ENCODE assay signal across 11 mouse cellular contexts in genomic region chr6:88409492-88409891, GRCm38 (mm10). TPM values are rescaled to one million over a fixed set of nuclear protein-coding genes. Genes with fewer than 3 reads are reported as not detected.
A peak's percentile ranks its signal among the peaks of the same experiment; 100 is the strongest.
DNase-seq lines count a peak whose midpoint lies in the region; ATAC-seq lines count a peak whose summit lies in the region.
"Had no signal": no experiment of that assay in that cellular context is flagged by ENCODE, and none has a peak within 500 bp of the region (broad histone marks: within the 10 kb centered on the region; RNA-seq: fewer than 3 reads in every experiment).

No protein-coding gene starts in this region.

- H3K36me3 ChIP-seq in lung, embryonic 16.5 days (ENCODE audit: control insufficient read depth, insufficient read depth, low read length), result no peaks in the 10 kb centered on the region
- H3K36me3 ChIP-seq in embryonic facial prominence, embryonic 15.5 days, result no peaks in the 10 kb centered on the region
- no peaks in the 10 kb centered on the region for H3K36me3 ChIP-seq in midbrain, embryonic 15.5 days (replicated peaks)
- H3K36me3 ChIP-seq in intestine, embryonic 15.5 days, result no peaks in the 10 kb centered on the region
- H3K36me3 ChIP-seq: neural tube, embryonic 12.5 days had no signal

- no peaks in the 10 kb centered on the region for H3K9me3 ChIP-seq in lung, embryonic 16.5 days (ENCODE audit: control insufficient read depth, low read length)
- no peaks in the 10 kb centered on the region for H3K9me3 ChIP-seq in embryonic facial prominence, embryonic 15.5 days (replicated peaks)
- no peaks in the 10 kb centered on the region for H3K9me3 ChIP-seq in midbrain, embryonic 15.5 days
- no peaks in the 10 kb centered on the region for H3K9me3 ChIP-seq in intestine, embryonic 15.5 days
- H3K9me3 ChIP-seq: neural tube, embryonic 12.5 days had no signal

- no peaks in the 10 kb centered on the region for H3K27me3 ChIP-seq in lung, embryonic 16.5 days (ENCODE audit: control insufficient read depth, insufficient read depth, low read depth, low read length)
- H3K27me3 ChIP-seq in embryonic facial prominence, embryonic 15.5 days, result no peaks in the 10 kb centered on the region
- H3K27me3 ChIP-seq in midbrain, embryonic 15.5 days (replicated peaks), result no peaks in the 10 kb centered on the region
- no peaks in the 10 kb centered on the region for H3K27me3 ChIP-seq in intestine, embryonic 15.5 days (replicated peaks)
- H3K27me3 ChIP-seq: neural tube, embryonic 12.5 days had no signal

- DNase-seq in lung, postnatal 4 days, result no peak
- peak; percentile 16 for DNase-seq in forelimb bud, embryonic 11.5 days (ENCODE audit: low read depth, low spot score)
- DNase-seq in ovary, postnatal 36 days (ENCODE audit: low spot score), result no peak
- DNase-seq: cerebellum, adult 9-11 months; lung, postnatal 10 days; thymus, postnatal 25 days had no signal

- 43% methylated on average over 5 of the region's 5 CpGs for WGBS in lung, embryonic 16.5 days
- 30% methylated on average over 5 of the region's 5 CpGs for WGBS in embryonic facial prominence, embryonic 15.5 days
- WGBS in midbrain, embryonic 15.5 days, result 11% methylated on average over 5 of the region's 5 CpGs
- WGBS in intestine, embryonic 15.5 days, result 55% methylated on average over 5 of the region's 5 CpGs

- H3K27ac ChIP-seq in lung, embryonic 16.5 days (ENCODE audit: low read length), result no peak overlapping the region
- H3K27ac ChIP-seq in embryonic facial prominence, embryonic 15.5 days (replicated peaks), result peak overlapping the region; percentile 63
- H3K27ac ChIP-seq in midbrain, embryonic 15.5 days, result 0 out of 2 replicates have a peak overlapping the region, but pooled peaks have one; percentile 10
- no peak overlapping the region for H3K27ac ChIP-seq in intestine, embryonic 15.5 days
- H3K27ac ChIP-seq: neural tube, embryonic 12.5 days had no signal

- ATAC-seq in lung, embryonic 16.5 days (ENCODE audit: low read depth), result no peak
- no peak; the same call in 1 of the 2 replicates for ATAC-seq in embryonic facial prominence, embryonic 15.5 days (ENCODE audit: insufficient number of reproducible peaks, low FRiP score, low TSS enrichment, low read depth)
- 0 out of 2 replicates have a peak, but pooled peaks have one; percentile 56 for ATAC-seq in midbrain, embryonic 15.5 days (replicated peaks)
- no peak for ATAC-seq in intestine, embryonic 15.5 days

- H3K9ac ChIP-seq in lung, embryonic 16.5 days (ENCODE audit: low read length), result 0 out of 2 replicates have a peak overlapping the region, but pooled peaks have one; percentile 14
- no peak overlapping the region for H3K9ac ChIP-seq in embryonic facial prominence, embryonic 15.5 days
- no peak overlapping the region for H3K9ac ChIP-seq in midbrain, embryonic 15.5 days
- no peak overlapping the region for H3K9ac ChIP-seq in intestine, embryonic 15.5 days
- H3K9ac ChIP-seq: neural tube, embryonic 12.5 days had no signal

- H3K4me3 ChIP-seq in lung, embryonic 16.5 days (ENCODE audit: low read length), result no peak overlapping the region
- H3K4me3 ChIP-seq in embryonic facial prominence, embryonic 15.5 days (replicated peaks), result no peak overlapping the region
- no peak overlapping the region for H3K4me3 ChIP-seq in midbrain, embryonic 15.5 days
- H3K4me3 ChIP-seq in intestine, embryonic 15.5 days (replicated peaks), result no peak overlapping the region
- H3K4me3 ChIP-seq: neural tube, embryonic 12.5 days had no signal

- H3K4me2 ChIP-seq in lung, embryonic 16.5 days (ENCODE audit: low read depth, low read length), result no peak overlapping the region
- no peak overlapping the region for H3K4me2 ChIP-seq in embryonic facial prominence, embryonic 15.5 days (replicated peaks)
- no peak overlapping the region for H3K4me2 ChIP-seq in midbrain, embryonic 15.5 days
- no peak overlapping the region for H3K4me2 ChIP-seq in intestine, embryonic 15.5 days (replicated peaks)
- H3K4me2 ChIP-seq: neural tube, embryonic 12.5 days had no signal

- peaks cover 10% of the 10 kb centered on the region for H3K4me1 ChIP-seq in lung, embryonic 16.5 days (replicated peaks; ENCODE audit: control insufficient read depth, insufficient read depth, low read length)
- H3K4me1 ChIP-seq in embryonic facial prominence, embryonic 15.5 days, result peaks cover 18% of the 10 kb centered on the region
- peaks cover 11% of the 10 kb centered on the region; the same call in 1 of the 2 replicates for H3K4me1 ChIP-seq in midbrain, embryonic 15.5 days
- peaks cover 10% of the 10 kb centered on the region; the same call in 1 of the 2 replicates for H3K4me1 ChIP-seq in intestine, embryonic 15.5 days (replicated peaks)

RNA-seq across cellular contexts. Expression of gene Eefsec, which starts 36.8 kb away (rescaled TPM):
- 30.2 and 38.9 TPM in 2 replicates for polyA plus RNA-seq in lung, embryonic 16.5 days (2015; fragmentation: Nextera tagmentation; extraction: Ambion mirVana)
- polyA plus RNA-seq in embryonic facial prominence, embryonic 15.5 days (2015; fragmentation: Nextera tagmentation; extraction: Ambion mirVana), result 36.2 and 37.4 TPM in 2 replicates
- 28.0 and 31.3 TPM in 2 replicates for polyA plus RNA-seq in midbrain, embryonic 15.5 days (2015; fragmentation: Nextera tagmentation; extraction: Ambion mirVana)
- 40.1 and 40.7 TPM in 2 replicates for polyA plus RNA-seq in intestine, embryonic 15.5 days (2015; fragmentation: Nextera tagmentation; extraction: Ambion mirVana)

RNA-seq across cellular contexts. Expression of gene Ruvbl1, which starts 55.7 kb away (rescaled TPM):
- 123 and 127 TPM in 2 replicates for polyA plus RNA-seq in lung, embryonic 16.5 days (2015; fragmentation: Nextera tagmentation; extraction: Ambion mirVana)
- 131 and 134 TPM in 2 replicates for polyA plus RNA-seq in embryonic facial prominence, embryonic 15.5 days (2015; fragmentation: Nextera tagmentation; extraction: Ambion mirVana)
- 95.6 and 101 TPM in 2 replicates for polyA plus RNA-seq in midbrain, embryonic 15.5 days (2015; fragmentation: Nextera tagmentation; extraction: Ambion mirVana)
- polyA plus RNA-seq in intestine, embryonic 15.5 days (2015; fragmentation: Nextera tagmentation; extraction: Ambion mirVana), result 125 and 132 TPM in 2 replicates

Comparison
In these comparisons a context has a peak if more than half of its experiments do, and no peak if none do; other contexts are left out.
1. H3K27ac ChIP-seq: peak in embryonic facial prominence, embryonic 15.5 days (single experiment) and midbrain, embryonic 15.5 days (single experiment); none in lung, embryonic 16.5 days (single experiment) and intestine, embryonic 15.5 days (single experiment).